Mouse (Mus musculus) stomach, postnatal 0 days (tissue): ENCODE measurements at regions not wholly inside any gene's neighbourhood (a gene's known extent, or its start where the extent isn't known, plus 50 kb on each side); places are given as distances from the start of the nearest gene placed in this dataset.

Experiments used
- CTCF ChIP-seq: IDR thresholded peaks from 2 replicates; pipeline ENCODE4 v1.5.1; 2016; ENCODE audit warnings: antibody characterized with exemption, low read depth, mild to moderate bottlenecking, moderate library complexity
- EP300 ChIP-seq: optimal IDR thresholded peaks from 2 replicates; pipeline ENCODE3; 2016; ENCODE audit warnings: antibody characterized with exemption

- TF ChIP-seq EP300: no peak
- no peak for TF ChIP-seq CTCF
Measured at GRCm38 (mm10) chr1:119152776-119153175, 99.4 kb upstream of the Gli2 start.
